Mouse (Mus musculus) telencephalon, adult 2 months (tissue): ENCODE results near the gene Sirt2.
A peak's percentile ranks its signal among the peaks of the same experiment; 100 is the strongest.

Source experiments
- DNase-seq: peaks from one replicate; pipeline ENCODE4 v3.0.0-alpha.2; 2011; ENCODE audit warnings: low read depth, low spot score

Sirt2 gene

GRCm38 (mm10) chr7:28816201-28816600, 49.7 kb downstream of the Sirt2 start:
- DNase-seq = no peak

DNA sequence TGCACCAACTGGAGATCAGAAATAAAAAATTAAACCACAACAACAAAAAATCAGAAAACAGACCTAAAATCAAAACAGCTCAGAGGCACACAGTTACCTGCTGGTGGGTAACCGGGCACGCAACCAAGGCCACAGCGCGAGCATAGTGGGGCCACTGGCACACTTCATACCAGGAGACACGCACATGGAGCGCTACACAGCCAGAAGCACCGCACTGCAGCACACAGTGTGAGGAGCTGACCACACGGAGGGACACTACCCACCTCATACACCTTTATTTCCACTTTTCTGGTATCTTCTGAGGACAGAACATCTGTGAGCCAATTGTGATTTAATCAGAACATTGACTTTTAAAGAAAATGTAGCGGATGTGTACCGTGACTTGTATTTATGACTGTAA, 50.4 kb downstream of the Sirt2 start:
- DNase-seq = no peak

GRCm38 (mm10) chr7:28817524-28817923, 51.0 kb downstream of the Sirt2 start:
- no peak for DNase-seq

DNA sequence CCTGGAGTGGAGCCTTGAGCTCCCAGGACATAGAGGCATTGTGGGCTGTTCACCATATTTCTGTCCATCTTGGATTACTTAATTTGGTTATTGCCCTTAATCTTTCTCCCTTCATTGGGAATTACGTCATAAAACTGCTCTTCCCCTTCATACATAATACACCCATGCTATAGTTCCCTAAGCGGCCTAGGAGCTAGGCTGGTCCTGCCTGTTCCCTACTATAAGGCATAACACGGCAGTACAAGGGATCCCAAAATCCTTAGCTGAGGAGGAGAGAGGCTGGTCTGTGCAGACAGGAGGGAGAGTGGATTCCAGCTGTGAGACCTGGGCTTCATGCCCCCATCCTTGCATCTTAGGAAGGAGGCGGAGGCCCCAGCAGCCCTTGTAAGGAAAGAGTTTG, 51.4 kb downstream of the Sirt2 start:
- DNase-seq = no peak

- DNase-seq = no peak
Measured at GRCm38 (mm10) chr7:28818436-28818835, 51.9 kb downstream of the Sirt2 start.

- DNase-seq = no peak
Measured at GRCm38 (mm10) chr7:28818861-28819452, 52.4 kb downstream of the Sirt2 start.

DNA sequence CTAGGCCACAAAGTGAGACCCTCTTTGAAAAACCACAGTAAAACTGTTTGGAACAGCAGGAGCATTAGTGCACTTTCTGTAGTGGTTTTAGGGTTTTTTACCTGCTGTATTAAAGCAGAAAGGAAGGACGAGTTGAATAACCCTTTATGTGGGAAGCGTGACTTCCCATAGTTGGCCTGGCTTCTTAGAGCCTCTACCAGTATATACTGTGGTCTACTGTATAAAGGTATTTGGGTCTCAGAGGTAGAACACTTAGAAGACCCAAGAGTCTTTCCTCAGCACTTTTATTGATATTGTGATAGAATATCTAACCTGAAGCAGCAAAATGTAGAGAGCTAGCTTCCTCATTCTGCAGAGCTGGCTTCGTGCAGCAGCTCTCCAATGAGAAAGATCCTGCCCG, 53.0 kb downstream of the Sirt2 start:
- DNase-seq = no peak

DNA sequence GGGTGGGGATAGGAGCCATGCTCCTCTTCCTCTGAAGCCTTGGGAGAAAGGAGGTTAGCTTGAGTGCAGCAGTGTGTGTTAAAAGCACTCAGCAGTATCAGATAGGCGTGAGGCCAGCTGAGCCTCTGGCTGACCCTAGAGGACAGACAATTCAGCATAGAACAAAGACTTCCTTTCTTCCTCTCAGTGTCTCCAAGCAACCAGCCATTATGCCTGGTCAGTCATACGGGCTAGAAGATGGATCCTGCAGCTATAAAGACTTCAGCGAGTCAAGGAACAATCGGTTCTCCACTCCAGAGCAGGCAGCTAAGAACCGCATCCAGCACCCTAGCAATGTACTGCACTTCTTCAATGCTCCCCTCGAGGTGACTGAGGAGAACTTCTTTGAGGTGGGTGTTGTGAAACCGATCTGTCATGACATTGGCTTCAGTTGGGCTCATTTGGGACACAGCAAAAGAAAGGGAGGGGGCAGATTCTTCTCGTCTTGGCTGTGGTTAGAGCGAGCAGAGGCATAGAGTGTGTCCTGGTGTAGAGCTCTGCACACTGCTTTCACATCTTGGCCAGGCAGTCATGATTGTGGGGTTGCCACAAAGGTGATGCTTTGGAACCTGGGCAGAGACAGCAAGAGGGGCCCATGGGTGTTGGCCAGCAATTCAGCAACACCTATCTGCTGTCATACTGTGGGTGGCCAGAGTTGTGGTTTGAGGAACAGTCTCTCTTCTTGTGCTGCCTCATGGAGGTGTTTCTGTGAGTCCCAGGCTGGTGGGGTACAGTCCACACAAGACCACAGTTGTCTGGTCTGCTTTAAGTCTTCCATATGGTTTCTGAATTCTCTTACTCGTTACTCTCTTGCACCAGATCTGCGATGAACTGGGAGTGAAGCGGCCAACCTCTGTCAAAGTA, 54.1 kb downstream of the Sirt2 start:
- DNase-seq = no peak

GRCm38 (mm10) chr7:28821261-28821831, 54.8 kb downstream of the Sirt2 start:
- DNase-seq = peak; percentile 64

DNA sequence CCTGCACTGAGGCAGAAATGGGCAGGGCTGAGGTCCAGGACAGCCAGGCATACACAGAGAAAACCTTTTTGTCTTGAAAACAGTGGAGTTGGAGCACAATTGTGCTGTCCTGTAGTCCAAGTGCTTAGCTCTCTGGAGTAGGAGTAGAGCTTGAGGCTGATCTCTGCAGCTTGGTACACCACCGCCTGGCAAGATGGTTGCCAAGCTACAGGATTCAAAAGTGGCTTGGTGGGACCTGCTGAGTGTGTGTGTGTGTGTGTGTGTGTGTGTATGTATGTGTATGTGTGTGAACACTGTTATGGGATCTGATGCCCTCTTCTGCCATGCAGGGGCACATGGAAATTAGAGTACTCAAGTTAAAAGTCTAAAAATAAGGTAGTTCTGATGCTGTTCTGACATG, 56.0 kb downstream of the Sirt2 start:
- DNase-seq = no peak

GRCm38 (mm10) chr7:28822993-28823903, 56.7 kb downstream of the Sirt2 start:
- DNase-seq = no peak

- no peak for DNase-seq
Measured at GRCm38 (mm10) chr7:28823932-28824331, 57.4 kb downstream of the Sirt2 start.

DNA sequence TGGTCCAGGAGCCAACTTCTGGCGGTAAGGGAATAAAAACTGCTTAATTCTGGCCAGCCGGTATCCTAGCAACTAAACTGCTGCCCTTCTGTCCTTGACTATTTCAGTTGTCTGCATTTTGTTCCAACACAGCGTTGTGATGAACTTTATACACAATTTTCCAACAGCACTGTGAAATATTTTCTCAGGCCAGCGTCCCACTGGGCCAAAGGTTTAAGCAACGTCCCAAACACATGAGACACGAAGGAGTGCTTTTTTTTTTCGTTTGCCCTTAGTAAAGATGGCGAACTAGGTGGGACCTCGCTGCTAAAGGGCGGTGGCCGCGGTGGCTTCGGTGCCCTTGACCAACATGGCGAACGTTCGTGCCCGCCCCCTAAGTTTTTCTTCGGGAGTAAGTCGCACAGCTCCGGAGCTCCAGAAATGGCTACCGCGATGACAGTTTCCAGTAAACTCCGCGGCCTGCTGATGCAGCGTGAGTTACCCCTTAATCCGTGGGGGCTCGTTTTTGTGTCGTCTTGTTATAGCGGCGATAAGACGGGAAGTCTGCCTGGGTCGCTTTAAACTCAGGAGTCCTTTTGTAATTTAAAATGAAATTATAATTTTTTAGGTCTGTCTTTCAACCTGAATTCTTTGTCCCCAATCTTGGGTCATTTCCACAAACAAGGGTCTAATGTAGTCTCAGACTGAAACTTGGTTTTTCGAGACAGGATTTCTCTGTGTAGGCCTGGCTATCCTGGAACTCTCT, 58.6 kb downstream of the Sirt2 start, which contains the start of gene Ech1:
Ech1 (plus strand) TSS at position 277 of the 745 bp plus-strand sequence.
- DNase-seq = peak; percentile 86

- DNase-seq = no peak
Measured at GRCm38 (mm10) chr7:28825686-28826401, 59.3 kb downstream of the Sirt2 start.

- DNase-seq = no peak
Measured at GRCm38 (mm10) chr7:28826402-28826772, 59.9 kb downstream of the Sirt2 start.

- peak; percentile 78 for DNase-seq
Measured at GRCm38 (mm10) chr7:28827338-28827737, 60.8 kb downstream of the Sirt2 start.

DNA sequence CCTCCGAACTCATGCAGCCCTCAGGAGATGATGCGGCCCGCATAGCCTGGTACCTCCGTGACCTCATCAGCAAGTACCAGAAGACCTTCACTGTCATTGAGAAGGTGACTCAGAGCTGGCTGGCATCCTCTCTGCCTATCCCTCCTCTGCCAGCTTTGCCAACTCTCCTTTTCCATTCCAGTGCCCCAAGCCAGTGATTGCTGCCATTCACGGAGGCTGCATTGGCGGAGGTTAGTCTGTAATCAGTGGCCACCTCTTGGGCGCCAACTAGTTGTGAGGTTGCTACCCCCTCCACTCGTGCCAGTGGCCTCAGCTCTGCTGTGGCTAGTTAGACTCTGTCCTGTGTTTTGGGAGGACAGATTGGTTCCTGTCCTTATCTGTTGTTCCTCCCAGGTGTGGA, 63.3 kb downstream of the Sirt2 start:
- DNase-seq = no peak

DNA sequence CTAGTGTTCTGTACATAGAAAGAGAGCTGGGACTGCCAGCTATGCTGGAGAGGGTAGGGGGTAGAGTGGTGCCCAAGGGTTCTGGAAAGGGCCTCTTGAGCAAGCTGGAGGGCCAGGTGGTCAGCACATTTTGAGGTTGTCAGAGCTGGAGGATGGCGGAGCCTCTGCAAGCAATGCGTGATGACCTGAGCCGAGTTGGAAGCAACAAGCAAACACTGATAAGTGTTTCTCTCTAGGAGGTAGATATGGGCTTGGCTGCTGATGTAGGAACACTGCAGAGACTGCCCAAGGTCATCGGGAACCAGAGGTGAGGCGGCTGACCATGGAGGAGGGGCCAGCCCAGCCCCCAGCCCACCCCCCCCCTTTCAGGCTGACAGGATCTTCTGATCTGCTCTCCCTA, 64.4 kb downstream of the Sirt2 start:
- DNase-seq = no peak

DNA sequence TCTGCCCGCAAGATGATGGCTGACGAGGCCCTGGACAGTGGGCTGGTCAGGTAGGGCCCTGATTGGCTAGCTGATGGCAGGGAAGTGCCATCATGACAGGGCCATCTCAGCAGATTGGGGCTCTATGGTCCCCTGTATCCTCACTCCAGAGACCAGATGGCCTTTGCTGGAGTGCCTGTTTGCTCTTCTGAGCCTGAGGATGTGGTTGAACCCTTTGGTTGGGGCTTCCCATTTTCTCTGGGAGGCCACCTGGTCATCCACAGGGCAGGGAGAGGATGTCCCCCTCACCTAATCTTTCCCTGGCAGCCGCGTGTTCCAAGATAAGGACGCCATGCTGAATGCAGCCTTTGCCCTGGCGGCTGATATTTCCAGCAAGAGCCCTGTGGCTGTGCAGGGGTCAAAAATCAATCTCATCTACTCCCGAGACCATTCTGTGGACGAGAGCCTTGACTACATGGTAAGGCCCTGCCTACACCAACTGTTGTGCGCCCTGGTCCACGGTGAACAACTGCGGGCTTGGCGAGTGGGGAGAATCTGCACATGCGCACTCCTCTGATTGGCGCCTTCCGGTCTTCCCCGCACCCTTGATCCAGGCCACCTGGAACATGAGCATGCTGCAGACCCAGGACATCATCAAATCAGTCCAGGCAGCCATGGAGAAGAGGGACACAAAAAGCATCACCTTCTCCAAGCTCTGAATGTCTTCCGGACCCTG, 65.0 kb downstream of the Sirt2 start:
- no peak for DNase-seq

- no peak for DNase-seq
Measured at GRCm38 (mm10) chr7:28832137-28832536, 65.6 kb downstream of the Sirt2 start.
